Mouse (Mus musculus) adrenal gland, adult 18-20 months (tissue): ENCODE measurements around the gene Trim29. TPM values are rescaled to one million over a fixed set of nuclear protein-coding genes. Genes with fewer than 3 reads are reported as not detected.

ENCODE experiments used
- DNase-seq, 2 experiments: peaks; one replicate each; pipeline ENCODE4 v3.0.0; 2021 to 2022; ENCODE audit warnings: low spot score in 2 of 2
- long read RNA-seq, 2 experiments: library from polyadenylated mRNA; stranded (forward); transcript quantifications; one replicate each; pipeline ENCODE4 v2.0.0; 2021
- total RNA-seq, 2 experiments: library from RNA; stranded (reverse); gene quantifications; 1 replicate in 1 of 2; 2 replicates in 1 of 2; pipeline ENCODE4 v1.2.3; 2021

Gene Trim29
- total RNA-seq, result under 1 TPM; 0.23 to 0.35 TPM
- long read RNA-seq, experiment 1, result 0 reads
- long read RNA-seq, experiment 2, result 0 reads

DNA sequence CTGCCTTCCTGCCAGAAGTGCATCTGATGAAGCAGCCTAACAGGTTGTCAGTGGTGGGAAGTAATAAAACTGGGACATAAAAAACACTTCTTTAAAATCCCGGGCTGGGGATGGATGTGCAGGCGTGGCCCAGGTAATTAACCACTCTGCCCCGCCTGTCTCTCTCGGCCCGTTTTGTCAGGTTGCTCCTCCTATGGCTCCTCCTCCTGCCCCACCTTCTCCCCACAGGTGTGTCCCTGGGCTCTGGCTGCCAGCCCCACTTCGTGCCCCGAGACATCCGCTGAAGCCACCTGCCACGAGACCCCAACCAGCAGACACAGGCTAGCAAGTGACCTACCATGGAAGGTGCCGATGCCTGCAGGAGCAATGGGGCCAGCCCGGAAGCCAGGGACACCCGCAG lies at the start of gene Trim29:
Gene Trim29, plus strand, starts transcription at position 311 of the 400 bp plus-strand sequence.
- no peak for DNase-seq

DNA sequence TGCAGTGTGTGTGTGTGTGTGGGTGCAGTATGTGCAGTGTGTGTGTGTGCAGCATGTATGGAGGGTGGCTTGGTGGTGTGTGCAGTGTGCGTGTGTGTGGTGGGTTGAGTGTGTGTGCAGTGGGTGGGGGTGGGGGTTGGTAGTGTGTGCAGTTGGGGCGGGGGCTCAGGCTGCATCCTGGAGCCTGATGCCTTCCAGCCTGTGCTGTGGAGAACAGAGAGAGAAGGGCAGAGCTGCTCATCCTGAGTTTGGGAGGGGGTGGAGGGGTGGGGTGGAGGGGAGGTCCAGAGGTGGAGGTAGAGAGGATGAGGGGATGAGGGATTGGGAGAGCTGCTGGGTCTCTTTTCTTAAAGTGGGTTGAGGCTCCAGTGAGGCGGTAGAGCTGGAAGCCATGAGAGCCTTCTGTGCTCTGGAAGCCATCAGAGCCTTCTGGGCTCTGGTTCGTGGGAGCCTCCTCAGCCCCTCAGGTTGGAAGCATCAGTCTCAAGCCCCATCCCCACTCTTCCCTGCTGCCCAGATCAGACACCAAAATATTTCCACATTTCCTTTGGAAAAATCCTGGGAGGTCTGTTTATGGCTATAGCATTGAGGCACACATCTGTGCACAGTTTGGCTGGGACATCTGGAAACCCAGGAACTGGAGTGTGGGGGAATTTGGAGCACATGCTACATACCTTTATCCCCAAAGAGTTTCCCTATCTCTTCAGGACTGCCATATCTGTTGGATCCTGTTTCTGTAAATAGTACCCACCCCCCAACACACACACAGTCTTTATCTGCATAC lies 49.3 kb upstream of the Trim29 start:
- DNase-seq, result no peak

DNA sequence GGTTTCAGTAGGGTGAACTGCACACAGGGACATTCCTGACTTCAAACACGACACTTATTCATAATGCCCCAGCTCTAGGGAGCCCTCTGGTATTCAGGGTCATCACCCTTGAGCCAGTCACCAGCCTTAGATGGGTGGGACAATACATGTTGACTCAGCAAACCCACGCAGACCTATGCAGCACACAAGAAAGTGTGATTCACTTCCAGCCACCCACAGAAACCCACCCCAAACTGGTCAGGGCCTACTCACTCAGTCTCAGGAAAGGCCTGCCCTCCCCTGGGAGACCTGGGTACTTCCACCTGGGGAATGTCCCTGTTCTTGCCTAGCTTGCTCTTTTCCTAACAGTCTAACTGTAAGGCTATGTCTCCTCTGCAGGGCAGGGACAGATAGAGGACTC lies 48.7 kb upstream of the Trim29 start:
- DNase-seq, result no peak

DNA sequence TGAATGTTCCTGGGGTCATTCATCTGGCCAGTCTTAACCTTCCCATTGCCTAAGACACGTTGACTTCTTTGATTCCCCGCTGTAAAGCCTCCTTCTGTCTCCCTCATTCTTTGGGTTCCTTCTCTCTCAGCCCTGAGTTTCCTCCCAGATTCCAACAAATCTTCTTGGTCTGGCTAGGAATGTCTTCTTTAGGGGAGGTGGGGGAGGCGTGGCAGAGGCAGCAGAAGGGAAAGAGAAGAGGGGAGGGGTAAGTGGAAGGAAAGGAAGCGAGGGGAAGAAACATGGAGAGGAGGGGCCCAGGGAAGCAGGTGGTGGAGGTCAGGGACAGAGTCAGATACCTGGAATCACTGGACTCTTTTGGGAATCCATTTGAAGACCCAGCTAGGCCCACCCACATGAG lies 48.3 kb upstream of the Trim29 start:
- no peak for DNase-seq

DNA sequence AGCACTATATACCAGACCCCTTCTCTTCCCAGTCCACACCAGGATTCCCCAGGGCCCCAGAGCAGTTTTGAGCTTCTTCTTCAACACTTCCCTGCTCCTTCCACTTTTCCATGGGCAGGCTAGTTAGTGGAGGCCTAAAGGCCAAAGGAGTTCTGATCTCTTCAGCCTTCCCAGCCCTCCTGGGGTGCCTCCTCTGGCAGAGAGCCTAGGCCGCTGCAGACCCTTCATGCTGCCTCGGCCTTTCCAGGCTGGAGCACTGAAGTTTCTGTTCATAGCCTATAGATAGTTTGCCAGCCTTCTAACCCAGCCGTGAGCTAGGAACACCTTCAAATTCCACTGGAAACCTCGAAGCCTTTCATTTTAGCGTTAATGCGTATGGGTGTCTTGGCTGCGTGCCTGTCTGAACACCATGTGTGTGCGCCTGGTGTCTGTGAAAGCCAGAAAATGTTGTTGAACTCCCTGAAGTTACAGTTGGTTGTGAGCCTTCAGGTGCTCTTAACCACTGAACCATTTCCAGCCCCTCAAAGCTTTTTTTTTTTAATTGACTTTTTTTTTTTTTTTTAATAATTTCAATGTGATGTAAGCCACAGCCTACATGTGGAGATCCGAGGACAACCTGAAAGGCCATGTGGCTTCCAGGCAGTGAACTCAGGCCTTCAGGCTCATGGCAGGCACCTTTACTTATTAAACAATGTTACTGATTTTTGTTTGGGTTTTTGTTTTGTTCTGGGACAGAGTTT lies 47.7 kb upstream of the Trim29 start:
- DNase-seq, result no peak

DNA sequence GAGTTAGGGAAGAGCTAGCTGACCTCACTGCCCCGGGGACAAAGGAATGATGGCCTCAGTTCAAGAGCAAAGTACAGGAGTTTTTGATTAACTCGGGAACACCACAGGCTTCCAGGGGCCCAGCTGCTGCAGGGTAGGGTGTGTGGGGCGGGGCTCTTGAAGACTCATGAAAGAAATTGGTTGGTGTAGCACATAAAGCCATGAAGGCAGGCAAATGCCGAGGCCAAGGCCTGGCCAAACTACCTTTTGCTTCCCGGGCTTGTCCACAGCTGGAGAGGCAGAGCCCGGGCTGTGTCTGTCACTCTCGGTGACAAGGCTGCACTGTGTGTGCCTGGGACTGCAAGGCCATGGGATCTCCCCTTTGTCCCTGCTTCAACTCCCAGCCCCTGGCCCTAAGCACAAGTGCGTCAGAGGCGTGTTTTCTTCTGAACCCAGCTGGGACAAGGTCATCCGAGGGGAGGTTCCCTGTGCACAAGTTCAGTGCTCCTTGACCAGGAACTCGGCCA lies 46.6 kb upstream of the Trim29 start:
- DNase-seq, result no peak

DNA sequence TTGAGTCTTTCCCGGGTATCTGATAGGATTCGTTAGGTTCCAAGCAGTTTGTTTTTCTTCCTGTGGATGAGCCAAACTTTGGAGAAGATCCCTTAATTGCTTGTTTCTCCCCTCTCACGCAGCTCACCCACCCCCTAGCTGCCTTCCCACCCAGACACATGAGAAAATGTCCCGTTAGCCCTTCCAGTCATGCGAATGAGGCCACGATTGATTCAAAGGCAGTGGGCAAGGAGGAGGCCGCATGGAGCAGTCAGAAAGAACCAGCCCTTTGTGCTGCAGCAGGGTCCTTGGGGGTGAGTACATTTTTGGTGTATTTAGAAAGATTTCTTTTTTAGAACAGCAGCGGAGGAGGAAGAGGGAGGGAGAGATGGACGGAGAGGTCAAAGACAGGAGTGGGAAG lies 45.5 kb upstream of the Trim29 start:
- no peak for DNase-seq

DNA sequence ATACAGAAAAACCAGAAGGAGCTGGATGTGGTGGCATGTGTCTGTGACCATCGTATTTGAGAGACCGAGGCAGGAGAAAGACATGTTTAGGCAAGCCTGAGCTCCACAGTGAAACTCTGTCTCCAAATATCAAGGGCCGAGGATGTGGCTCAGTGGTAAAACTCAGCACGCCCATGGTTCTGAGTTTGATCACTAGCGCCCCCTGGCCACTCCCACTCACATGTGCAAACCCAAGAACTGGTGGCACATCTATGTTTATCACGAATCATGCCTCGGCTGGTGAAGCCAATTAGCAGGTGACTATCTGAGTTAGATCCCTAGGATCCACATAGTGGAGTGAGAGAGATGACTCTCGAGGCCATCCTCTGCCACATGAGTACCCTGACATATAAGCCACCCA lies 43.3 kb upstream of the Trim29 start:
- peak in 1 of 2 experiments; percentile 56 for DNase-seq

DNA sequence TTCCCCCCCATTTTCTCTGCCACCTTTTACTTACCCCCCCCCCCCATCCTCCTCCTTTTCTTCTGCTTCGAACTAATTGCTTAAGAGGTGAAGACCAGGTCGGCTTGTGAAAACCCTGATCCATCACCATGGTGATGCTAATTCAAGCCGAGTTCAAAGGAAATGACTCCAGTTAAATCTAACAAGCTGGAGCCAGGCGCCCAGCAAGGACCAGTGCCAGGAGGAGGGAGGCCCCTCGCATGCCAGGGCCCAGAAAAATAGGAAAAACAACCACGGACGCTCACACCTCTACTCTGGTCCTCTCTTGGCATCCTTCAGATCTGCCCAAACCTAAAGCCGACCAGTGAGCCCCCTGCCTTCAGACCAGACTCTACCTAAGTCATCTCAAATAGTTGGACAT lies 41.5 kb upstream of the Trim29 start:
- DNase-seq, result peak in 1 of 2 experiments; percentile 14

DNA sequence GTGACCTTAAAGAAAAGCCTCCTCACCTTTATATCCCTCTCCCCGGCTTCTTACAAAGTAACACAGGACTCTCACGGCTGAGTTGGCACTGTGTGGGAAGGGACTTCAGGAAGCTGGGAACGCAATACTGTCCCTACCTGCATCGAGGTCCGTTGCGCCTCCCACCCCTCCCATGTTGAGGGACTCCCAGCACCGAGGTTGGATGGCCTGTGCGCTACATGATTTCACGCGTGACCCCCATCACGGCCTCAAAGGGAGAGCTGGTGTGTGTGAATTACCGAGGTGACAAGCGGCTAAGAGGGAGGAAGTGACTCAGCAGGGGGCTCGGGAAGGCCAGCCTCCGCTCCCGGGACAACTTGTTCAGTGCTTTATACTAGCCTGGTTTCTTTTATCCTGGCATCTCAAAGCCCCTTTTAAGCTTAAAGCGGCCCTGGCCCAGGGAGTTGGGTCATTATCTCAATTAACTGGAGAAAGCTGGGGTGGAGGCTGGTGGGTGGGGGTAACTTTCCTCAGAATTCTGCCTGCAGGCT lies 39.9 kb upstream of the Trim29 start:
- peak in 1 of 2 experiments; percentile 21 for DNase-seq

DNA sequence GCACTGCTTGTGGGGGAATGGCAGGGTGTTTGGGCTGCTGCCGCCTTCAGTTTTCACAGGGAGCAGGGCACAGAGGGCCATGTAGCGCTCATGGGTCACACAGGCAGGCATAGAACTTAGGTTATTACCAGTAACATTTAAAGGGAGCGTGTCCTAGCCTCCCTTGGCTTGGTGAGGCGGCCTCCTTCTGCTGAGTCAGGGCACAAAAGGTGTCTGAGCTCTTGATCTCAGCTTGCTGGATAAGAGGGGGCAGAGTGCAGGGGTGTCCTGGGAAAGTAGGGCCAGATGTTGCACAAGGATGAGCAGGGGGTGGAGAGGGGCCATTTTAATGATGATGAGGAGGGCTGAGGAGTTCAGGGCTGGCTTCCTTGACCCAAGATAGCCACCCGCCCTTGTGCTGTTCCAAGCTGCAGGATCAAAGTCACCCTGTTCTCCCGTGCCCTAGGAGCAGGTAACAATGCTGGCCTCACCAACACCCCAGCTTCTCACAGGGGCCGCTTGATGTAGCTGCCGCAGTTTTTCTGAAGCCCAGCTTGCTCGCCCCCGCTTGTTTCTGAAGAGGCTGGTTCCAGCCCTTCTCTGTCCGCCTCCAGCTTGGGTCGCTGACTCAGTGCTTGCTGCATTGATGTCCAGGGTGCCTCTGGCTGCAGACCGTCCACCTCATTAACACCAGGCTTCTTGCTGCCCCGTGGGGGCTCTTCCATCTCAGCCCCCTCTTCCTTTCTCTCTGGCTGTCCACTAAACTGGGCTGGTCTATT lies 38.7 kb upstream of the Trim29 start:
- peak in 1 of 2 experiments; percentile 19 for DNase-seq

DNA sequence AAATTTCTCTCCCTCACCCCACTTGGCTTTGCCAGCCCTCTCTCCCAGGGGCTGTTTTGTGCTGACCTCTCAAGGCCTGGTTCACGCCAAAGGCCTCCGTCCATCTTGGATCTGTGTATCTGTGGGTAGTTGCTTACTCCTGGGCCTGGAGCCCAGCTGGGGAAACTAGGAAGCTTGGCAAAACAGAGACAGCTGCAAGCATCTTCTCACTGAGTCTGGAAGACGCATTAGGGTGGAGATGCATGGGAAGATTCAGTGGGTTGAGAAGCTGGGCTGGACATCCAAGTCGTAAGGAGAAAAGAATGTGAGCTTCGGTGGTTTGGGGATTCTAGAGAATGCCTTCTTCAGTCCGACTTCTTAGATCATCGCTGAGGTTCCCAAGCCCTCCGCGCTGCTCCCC lies 36.9 kb upstream of the Trim29 start:
- no peak for DNase-seq

DNA sequence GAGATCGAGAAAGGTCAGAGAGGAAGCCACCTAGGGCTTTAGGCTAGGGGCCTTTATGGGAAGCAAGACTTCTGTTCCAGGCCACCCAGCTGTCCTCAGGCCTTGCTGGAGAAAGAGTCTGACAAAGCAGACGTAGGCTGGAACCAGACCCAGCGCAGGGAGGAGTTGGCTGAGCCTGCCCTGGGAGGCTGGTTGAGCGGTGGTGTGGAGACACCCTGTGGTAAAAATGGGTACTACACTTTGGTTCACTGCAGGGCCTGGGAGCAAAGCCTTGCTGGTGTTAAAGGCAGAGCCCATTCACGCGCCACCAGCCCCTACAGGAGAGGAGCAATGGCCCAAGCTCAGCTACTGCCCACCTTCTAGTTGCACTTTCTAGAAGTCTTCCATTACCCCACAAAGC lies 26.4 kb upstream of the Trim29 start:
- DNase-seq, result peak; percentile 70 to 79

DNA sequence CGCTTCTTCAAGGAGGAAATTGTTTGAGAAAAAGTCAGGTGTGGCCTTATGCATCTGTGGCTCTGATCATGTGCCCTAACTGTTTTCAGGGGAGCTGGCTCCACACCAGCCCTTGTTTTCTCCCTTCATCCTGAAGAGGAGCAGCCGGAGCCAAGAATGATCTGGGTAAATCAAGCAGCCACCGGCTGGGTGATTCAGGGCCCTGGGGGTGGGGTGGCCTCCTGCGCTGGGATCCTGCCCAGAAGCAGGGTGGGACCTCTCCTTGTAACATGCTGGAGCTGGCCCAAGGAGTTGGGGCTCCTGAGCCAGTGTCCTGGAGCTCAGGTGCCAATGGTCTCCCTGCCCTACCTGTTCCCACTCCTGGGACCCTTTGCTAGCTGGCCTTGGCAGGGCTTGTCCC lies 25.4 kb upstream of the Trim29 start:
- DNase-seq, result peak in 1 of 2 experiments; percentile 14

DNA sequence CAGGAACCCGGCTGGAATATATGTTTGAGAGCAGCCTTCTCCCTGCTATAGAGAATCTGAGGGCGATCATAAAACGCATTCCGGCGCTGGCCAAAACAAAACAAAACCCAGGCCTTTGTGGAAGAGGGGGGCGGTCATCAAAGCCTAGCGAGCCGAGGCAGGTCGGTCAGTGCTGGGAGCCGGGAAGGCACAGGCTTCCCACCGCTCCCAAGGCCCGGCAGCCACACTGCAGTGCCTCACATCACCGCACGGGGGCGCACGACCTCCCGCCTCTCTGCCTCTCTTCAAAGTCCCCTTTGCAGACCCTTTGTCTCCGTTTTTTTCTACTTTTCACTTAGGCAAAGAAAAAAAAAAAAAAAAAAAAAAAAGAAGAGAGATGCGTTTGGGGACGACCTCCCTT lies 23.8 kb upstream of the Trim29 start:
- DNase-seq, result peak; percentile 63 to 77

DNA sequence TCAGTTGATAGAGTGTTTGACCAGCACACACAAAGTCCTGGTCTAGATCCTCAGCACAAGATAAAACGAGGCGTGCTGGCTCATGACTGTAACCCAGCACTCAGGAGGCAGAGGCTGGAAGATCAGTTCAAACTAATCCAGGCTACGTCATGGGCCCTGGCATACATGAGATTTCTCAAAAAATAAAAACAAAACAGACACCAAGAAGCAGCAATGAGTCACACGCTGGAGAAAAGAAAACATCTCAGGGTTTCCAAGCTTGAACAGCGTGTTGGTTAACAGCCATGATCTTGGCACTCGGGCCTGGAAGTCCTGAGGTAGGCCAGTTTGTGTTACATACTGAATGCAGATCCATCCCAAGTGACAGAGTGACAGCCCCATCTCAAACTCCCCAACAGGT lies 17.6 kb upstream of the Trim29 start:
- no peak for DNase-seq

DNA sequence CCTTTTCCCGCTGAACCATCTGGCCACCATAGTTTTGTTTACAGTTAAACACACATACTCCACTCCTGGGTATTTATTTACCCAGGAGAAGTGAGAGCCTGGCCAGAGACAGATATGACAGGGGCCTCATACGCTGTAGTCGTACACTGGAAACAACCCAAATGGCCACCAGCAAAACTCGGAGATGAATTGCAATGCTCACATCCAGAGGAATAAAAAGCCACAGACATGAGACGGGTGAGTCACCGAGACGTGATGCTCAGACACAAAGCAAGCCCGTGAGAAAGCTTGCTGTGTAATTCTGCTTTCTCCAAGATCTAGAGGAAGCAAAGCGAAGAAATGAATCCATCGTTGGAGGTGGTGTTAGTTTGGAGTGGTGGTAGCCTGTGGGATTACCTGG lies 10.3 kb upstream of the Trim29 start:
- no peak for DNase-seq

DNA sequence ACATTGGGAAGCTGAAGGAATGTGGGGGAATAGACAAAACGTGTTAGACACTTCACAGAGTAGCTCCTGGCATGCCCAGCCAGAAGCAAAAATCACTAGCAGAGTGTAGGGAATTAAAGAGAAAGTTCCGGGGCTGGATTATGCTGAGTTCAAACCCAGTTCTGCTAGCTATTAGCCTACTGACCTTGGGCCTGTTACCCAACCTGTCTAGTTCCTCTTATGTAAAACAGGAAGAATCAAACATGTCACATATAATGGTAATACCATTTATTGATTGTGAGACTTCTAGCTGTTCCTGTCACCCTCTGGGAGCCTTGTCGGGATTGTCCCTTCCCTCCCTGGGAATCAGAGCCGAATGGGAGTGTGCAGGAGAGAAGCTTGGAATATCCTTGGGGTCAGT lies 7.7 kb upstream of the Trim29 start:
- DNase-seq, result no peak

DNA sequence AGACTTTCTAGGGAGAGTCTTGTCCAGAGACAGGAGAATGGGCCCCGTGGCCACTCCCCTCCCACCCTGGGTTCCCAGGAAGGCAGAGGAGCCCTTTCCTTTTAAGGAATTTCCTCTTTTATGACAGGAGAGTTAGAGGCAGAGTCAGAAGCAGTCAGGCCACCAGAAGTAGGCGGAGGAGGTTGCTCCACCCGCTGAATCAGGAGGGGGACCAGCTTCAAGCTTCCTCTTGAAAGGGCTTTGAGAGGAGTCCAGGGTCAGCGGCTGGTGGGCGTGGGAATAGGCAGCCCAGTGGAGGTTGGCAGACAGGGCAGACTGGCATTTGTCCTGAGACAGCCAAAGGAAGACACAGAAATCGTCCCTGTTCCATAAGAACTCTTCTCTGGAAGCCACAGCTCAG lies 4.8 kb upstream of the Trim29 start:
- no peak for DNase-seq

DNA sequence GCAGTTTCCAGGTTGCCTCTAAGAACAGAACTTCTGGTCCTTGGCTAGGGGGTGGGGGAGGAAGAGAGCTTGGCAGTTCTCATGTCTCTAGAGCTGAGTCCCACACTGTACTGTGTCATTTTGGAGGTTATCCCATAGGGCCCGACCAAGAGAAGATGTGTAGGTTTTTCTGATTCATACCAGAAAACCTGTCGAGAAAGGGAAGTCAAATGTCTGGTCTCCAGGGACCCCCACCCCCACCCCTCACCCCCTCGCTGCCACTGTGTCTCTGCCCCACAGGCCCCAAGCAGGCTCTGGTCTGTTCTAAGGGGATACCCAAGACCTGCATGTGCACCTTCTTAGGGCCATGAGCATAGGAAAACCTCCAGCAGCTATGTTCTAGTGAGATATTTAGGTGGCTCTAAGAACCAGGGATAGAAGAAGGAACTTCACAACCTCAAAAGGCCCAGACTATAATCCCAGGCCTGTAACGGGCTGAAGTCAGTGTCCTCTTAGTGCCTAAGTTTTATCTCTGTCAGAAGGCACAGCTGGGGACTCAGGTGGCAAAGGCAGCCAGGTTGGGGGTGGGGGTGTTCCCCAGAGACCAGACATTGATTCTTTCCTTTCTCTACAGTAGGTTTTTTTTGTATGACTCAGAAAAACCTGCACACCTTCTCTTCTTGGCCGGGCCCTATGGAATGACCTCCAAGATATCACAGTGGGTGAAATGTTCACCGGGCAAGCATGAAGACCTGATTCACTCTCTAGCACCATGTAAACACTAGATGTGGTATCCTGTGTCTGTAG lies 1.4 kb upstream of the Trim29 start:
- no peak for DNase-seq
